11 mouse cellular contexts compared by ENCODE assay signal in genomic region chr2:84647051-84647568, GRCm38 (mm10). TPM values are rescaled to one million over a fixed set of nuclear protein-coding genes. Genes with fewer than 3 reads are reported as not detected.
A peak's percentile ranks its signal among the peaks of the same experiment; 100 is the strongest.
DNase-seq lines count a peak whose midpoint lies in the region; ATAC-seq and TF ChIP-seq lines count a peak whose summit lies in the region.
"Had no signal": no experiment of that assay in that cellular context is flagged by ENCODE, and none has a peak within 500 bp of the region (broad histone marks: within the 10 kb centered on the region; RNA-seq: fewer than 3 reads in every experiment).

No protein-coding gene starts in this region.

- no peaks in the 10 kb centered on the region for H3K27me3 ChIP-seq in heart, embryonic 10.5 days (ENCODE audit: insufficient read depth, poor library complexity, severe bottlenecking)
- no peaks in the 10 kb centered on the region for H3K27me3 ChIP-seq in lung, postnatal 0 days (replicated peaks; ENCODE audit: insufficient read depth, low read length)
- H3K27me3 ChIP-seq in intestine, embryonic 15.5 days (replicated peaks): no peaks in the 10 kb centered on the region
- H3K27me3 ChIP-seq in stomach, embryonic 16.5 days (ENCODE audit: control insufficient read depth, insufficient read depth, low read length): no peaks in the 10 kb centered on the region

- H3K4me2 ChIP-seq in lung, postnatal 0 days (replicated peaks; ENCODE audit: low read depth, low read length): peak overlapping the region; percentile 66
- peak overlapping the region; percentile 53 for H3K4me2 ChIP-seq in intestine, embryonic 15.5 days (replicated peaks)
- peak overlapping the region; percentile 72 for H3K4me2 ChIP-seq in stomach, embryonic 16.5 days (ENCODE audit: low read depth, low read length)

- no peak for TF ChIP-seq CTCF in lung, postnatal 0 days (IDR thresholded peaks at IDR 0.05)

- H3K4me1 ChIP-seq in heart, embryonic 10.5 days: peaks cover 31% of the 10 kb centered on the region
- peaks cover 7% of the 10 kb centered on the region for H3K4me1 ChIP-seq in lung, postnatal 0 days (ENCODE audit: insufficient read depth, low read depth, low read length)
- 0 out of 2 replicates have a peak, but pooled peaks cover 9% of the 10 kb centered on the region for H3K4me1 ChIP-seq in intestine, embryonic 15.5 days (replicated peaks)
- peaks cover 30% of the 10 kb centered on the region for H3K4me1 ChIP-seq in stomach, embryonic 16.5 days (ENCODE audit: control insufficient read depth, insufficient read depth, low read length)

- TF ChIP-seq EP300 in lung, postnatal 0 days (IDR thresholded peaks at IDR 0.05): no peak

- peak; percentile 66 for DNase-seq in heart, embryonic 10.5 days (ENCODE audit: low spot score)
- DNase-seq in heart, adult 9 months (ENCODE audit: low spot score in 2 of 2): no peak
- DNase-seq in lung, postnatal 0 days (ENCODE audit: low spot score): no peak
- DNase-seq in lung, postnatal 25 days (ENCODE audit: low spot score): no peak
- DNase-seq in retina, postnatal 1 day: no peak
- DNase-seq: layer of hippocampus, adult 9-11 months had no signal

- WGBS in heart, embryonic 10.5 days: 86% methylated on average over 6 of the region's 6 CpGs
- 70% methylated on average over 6 of the region's 6 CpGs for WGBS in lung, postnatal 0 days
- WGBS in intestine, embryonic 15.5 days: 83% methylated on average over 6 of the region's 6 CpGs
- WGBS in stomach, embryonic 16.5 days: 90% methylated on average over 6 of the region's 6 CpGs

- H3K9ac ChIP-seq in lung, postnatal 0 days (replicated peaks; ENCODE audit: low read depth): no peak overlapping the region
- H3K9ac ChIP-seq in intestine, embryonic 15.5 days: no peak overlapping the region
- no peak overlapping the region for H3K9ac ChIP-seq in stomach, embryonic 16.5 days (ENCODE audit: low read length)

- no peak for ATAC-seq in lung, postnatal 0 days
- no peak for ATAC-seq in intestine, embryonic 15.5 days
- no peak for ATAC-seq in stomach, embryonic 16.5 days (ENCODE audit: insufficient read depth, low FRiP score)
- no peak for ATAC-seq in erythroblast, adult 5-6 weeks (replicated peaks; ENCODE audit: low FRiP score, poor library complexity, severe bottlenecking)

- no peaks in the 10 kb centered on the region for H3K9me3 ChIP-seq in heart, embryonic 10.5 days
- no peaks in the 10 kb centered on the region for H3K9me3 ChIP-seq in lung, postnatal 0 days (ENCODE audit: low read length)
- H3K9me3 ChIP-seq in intestine, embryonic 15.5 days: no peaks in the 10 kb centered on the region
- no peaks in the 10 kb centered on the region for H3K9me3 ChIP-seq in stomach, embryonic 16.5 days (replicated peaks; ENCODE audit: control insufficient read depth, low read length)

- H3K27ac ChIP-seq in heart, embryonic 10.5 days: no peak overlapping the region
- H3K27ac ChIP-seq in lung, postnatal 0 days (ENCODE audit: low read length): no peak overlapping the region
- H3K27ac ChIP-seq in intestine, embryonic 15.5 days: no peak overlapping the region
- no peak overlapping the region for H3K27ac ChIP-seq in stomach, embryonic 16.5 days (ENCODE audit: low read length)

- H3K4me3 ChIP-seq in heart, embryonic 10.5 days: peak overlapping the region; percentile 77
- peak overlapping the region; percentile 73; the same call in 1 of the 2 replicates for H3K4me3 ChIP-seq in lung, postnatal 0 days (ENCODE audit: low read depth, low read length)
- H3K4me3 ChIP-seq in intestine, embryonic 15.5 days (replicated peaks): no peak overlapping the region
- peak overlapping the region; percentile 54 for H3K4me3 ChIP-seq in stomach, embryonic 16.5 days (replicated peaks; ENCODE audit: low read length)

- peaks cover 6% of the 10 kb centered on the region; the same call in 1 of the 2 replicates for H3K36me3 ChIP-seq in heart, embryonic 10.5 days
- no peaks in the 10 kb centered on the region for H3K36me3 ChIP-seq in lung, postnatal 0 days (ENCODE audit: insufficient read depth, low read length)
- no peaks in the 10 kb centered on the region for H3K36me3 ChIP-seq in intestine, embryonic 15.5 days
- H3K36me3 ChIP-seq in stomach, embryonic 16.5 days (ENCODE audit: control insufficient read depth, insufficient read depth, low read length): no peaks in the 10 kb centered on the region

RNA-seq across cellular contexts. Expression of gene Ctnnd1, which starts 3.5 kb away (rescaled TPM):
- 65.2 and 91.5 TPM in 2 replicates for polyA plus RNA-seq in heart, embryonic 10.5 days (2016; fragmentation: Nextera tagmentation; extraction: Ambion mirVana)
- polyA plus RNA-seq in lung, postnatal 0 days (2015; fragmentation: Nextera tagmentation; extraction: Ambion mirVana): 38.2 and 42.9 TPM in 2 replicates
- 60.7 and 64.4 TPM in 2 replicates for polyA plus RNA-seq in intestine, embryonic 15.5 days (2015; fragmentation: Nextera tagmentation; extraction: Ambion mirVana)
- 75.7 and 84.4 TPM in 2 replicates for polyA plus RNA-seq in stomach, embryonic 16.5 days (2015; fragmentation: Nextera tagmentation; extraction: Ambion mirVana)
- 8.8 and 10.0 TPM in 2 replicates for total RNA-seq in erythroblast, adult 5-6 weeks (2015; ENCODE audit: low replicate concordance)
- 6.2 and 9.5 TPM in 2 replicates for total RNA-seq in erythroblast, adult 5-6 weeks (2017; ENCODE audit: low replicate concordance)

RNA-seq across cellular contexts. Expression of gene Btbd18, which starts 11.8 kb away (rescaled TPM):
- 0.21 and 0.29 TPM in 2 replicates for polyA plus RNA-seq in heart, embryonic 10.5 days (2016; fragmentation: Nextera tagmentation; extraction: Ambion mirVana)
- 0.06 and 0.07 TPM in 2 replicates for polyA plus RNA-seq in lung, postnatal 0 days (2015; fragmentation: Nextera tagmentation; extraction: Ambion mirVana)
- polyA plus RNA-seq in intestine, embryonic 15.5 days (2015; fragmentation: Nextera tagmentation; extraction: Ambion mirVana): 0.05 and 0.06 TPM in 2 replicates
- 0.26 TPM in 2 replicates for polyA plus RNA-seq in stomach, embryonic 16.5 days (2015; fragmentation: Nextera tagmentation; extraction: Ambion mirVana)
- not detected in 2 replicates for total RNA-seq in erythroblast, adult 5-6 weeks (2015; ENCODE audit: low replicate concordance)
- total RNA-seq in erythroblast, adult 5-6 weeks (2017; ENCODE audit: low replicate concordance): not detected in 2 replicates
- polyA plus RNA-seq: brain, embryonic 14.5 days had no signal

RNA-seq across cellular contexts. Expression of gene Selenoh, which starts 23.5 kb away (rescaled TPM):
- polyA plus RNA-seq in heart, embryonic 10.5 days (2016; fragmentation: Nextera tagmentation; extraction: Ambion mirVana): 347 and 370 TPM in 2 replicates
- polyA plus RNA-seq in lung, postnatal 0 days (2015; fragmentation: Nextera tagmentation; extraction: Ambion mirVana): 94.3 and 102 TPM in 2 replicates
- 225 and 234 TPM in 2 replicates for polyA plus RNA-seq in intestine, embryonic 15.5 days (2015; fragmentation: Nextera tagmentation; extraction: Ambion mirVana)
- polyA plus RNA-seq in stomach, embryonic 16.5 days (2015; fragmentation: Nextera tagmentation; extraction: Ambion mirVana): 184 and 203 TPM in 2 replicates
- 42.3 and 58.3 TPM in 2 replicates for total RNA-seq in erythroblast, adult 5-6 weeks (2015; ENCODE audit: low replicate concordance)
- total RNA-seq in erythroblast, adult 5-6 weeks (2017; ENCODE audit: low replicate concordance): 23.3 and 23.4 TPM in 2 replicates

RNA-seq across cellular contexts. Expression of gene Gm28635, which starts 30.7 kb away (rescaled TPM):
- not detected in 2 replicates for polyA plus RNA-seq in heart, embryonic 10.5 days (2016; fragmentation: Nextera tagmentation; extraction: Ambion mirVana)
- polyA plus RNA-seq in lung, postnatal 0 days (2015; fragmentation: Nextera tagmentation; extraction: Ambion mirVana): not detected in 2 replicates
- polyA plus RNA-seq in intestine, embryonic 15.5 days (2015; fragmentation: Nextera tagmentation; extraction: Ambion mirVana): not detected in 2 replicates
- polyA plus RNA-seq in stomach, embryonic 16.5 days (2015; fragmentation: Nextera tagmentation; extraction: Ambion mirVana): not detected in 2 replicates
- total RNA-seq in erythroblast, adult 5-6 weeks (2015; ENCODE audit: low replicate concordance): not detected in 2 replicates
- 1.8 TPM in 1 of 2 replicates, not detected in the other for total RNA-seq in erythroblast, adult 5-6 weeks (2017; ENCODE audit: low replicate concordance)
- polyA plus RNA-seq: liver, embryonic 16.5 days had no signal

RNA-seq across cellular contexts. Expression of gene Med19, which starts 31.1 kb away (rescaled TPM):
- 30.8 and 39.9 TPM in 2 replicates for polyA plus RNA-seq in heart, embryonic 10.5 days (2016; fragmentation: Nextera tagmentation; extraction: Ambion mirVana)
- polyA plus RNA-seq in lung, postnatal 0 days (2015; fragmentation: Nextera tagmentation; extraction: Ambion mirVana): 21.0 and 22.6 TPM in 2 replicates
- 32.5 and 34.7 TPM in 2 replicates for polyA plus RNA-seq in intestine, embryonic 15.5 days (2015; fragmentation: Nextera tagmentation; extraction: Ambion mirVana)
- polyA plus RNA-seq in stomach, embryonic 16.5 days (2015; fragmentation: Nextera tagmentation; extraction: Ambion mirVana): 27.2 and 28.3 TPM in 2 replicates
- 14.0 and 24.7 TPM in 2 replicates for total RNA-seq in erythroblast, adult 5-6 weeks (2015; ENCODE audit: low replicate concordance)
- 12.0 and 18.8 TPM in 2 replicates for total RNA-seq in erythroblast, adult 5-6 weeks (2017; ENCODE audit: low replicate concordance)
